Mouse (Mus musculus): ENCODE results near the gene Tfrc. TPM values are rescaled to one million over a fixed set of nuclear protein-coding genes. Genes with fewer than 3 reads are reported as not detected.
A peak's percentile ranks its signal among the peaks of the same experiment; 100 is the strongest.
"Not testable (repeated sequence)": the region's sequence is repeated elsewhere in the genome, so short reads cannot be mapped to it uniquely, and the experiment has no call there.

Tfrc gene
- polyA plus RNA-seq, 1 experiment from 2014 or later = 48.6 TPM

- Histone ChIP-seq H3K4me2 (replicated peaks) (no peak overlapping the region), H3K27me3 (replicated peaks) (no peaks in the 10 kb centered on the region), H3K4me1 (peaks cover 9% of the 10 kb centered on the region), H3K9me3 (no peaks in the 10 kb centered on the region), H3K27ac (no peak overlapping the region), H3K4me3 (no peak overlapping the region), H3K36me3 (peaks cover 28% of the 10 kb centered on the region), H3K9ac (no peak overlapping the region)
- 70% methylated on average over 4 of the region's 4 CpGs for WGBS
- ATAC-seq (ENCODE audit: low FRiP score, low read depth) = no peak
Observed at GRCm38 (mm10) chr16:32614047-32614446, 5.3 kb downstream of the Tfrc start.

GRCm38 (mm10) chr16:32618946-32619345, 10.2 kb downstream of the Tfrc start:
- 100% methylated on average over 1 of the region's 1 CpGs for WGBS
- Histone ChIP-seq H3K4me2 (replicated peaks) (no peak overlapping the region), H3K9ac (no peak overlapping the region), H3K9me3 (no peaks in the 10 kb centered on the region), H3K4me3 (no peak overlapping the region), H3K27me3 (replicated peaks) (no peaks in the 10 kb centered on the region), H3K27ac (no peak overlapping the region), H3K4me1 (no peaks in the 10 kb centered on the region), H3K36me3 (peaks cover 64% of the 10 kb centered on the region)
- no peak for ATAC-seq (ENCODE audit: low FRiP score, low read depth)

GRCm38 (mm10) chr16:32628140-32628539, 19.4 kb downstream of the Tfrc start:
- 93% methylated on average over 8 of the region's 8 CpGs for WGBS
- no peak for ATAC-seq (ENCODE audit: low FRiP score, low read depth)
- no peaks in the 10 kb centered on the region for H3K4me1 ChIP-seq
- peaks cover 68% of the 10 kb centered on the region for H3K36me3 ChIP-seq
- no peaks in the 10 kb centered on the region for H3K27me3 ChIP-seq (replicated peaks)
- H3K27ac ChIP-seq = no peak overlapping the region
- H3K4me2 ChIP-seq (replicated peaks) = no peak overlapping the region
- H3K9me3 ChIP-seq = no peaks in the 10 kb centered on the region
- H3K4me3 ChIP-seq = no peak overlapping the region
- no peak overlapping the region for H3K9ac ChIP-seq

GRCm38 (mm10) chr16:32632328-32632824, 23.7 kb downstream of the Tfrc start:
- ATAC-seq (ENCODE audit: low FRiP score, low read depth) = no peak
- no peak overlapping the region for H3K27ac ChIP-seq
- H3K9me3 ChIP-seq = no peaks in the 10 kb centered on the region
- no peak overlapping the region for H3K4me2 ChIP-seq (replicated peaks)
- H3K36me3 ChIP-seq = peaks cover 35% of the 10 kb centered on the region
- WGBS = 87% methylated on average over 4 of the region's 4 CpGs
- no peaks in the 10 kb centered on the region for H3K27me3 ChIP-seq (replicated peaks)
- H3K4me1 ChIP-seq = no peaks in the 10 kb centered on the region
- no peak overlapping the region for H3K4me3 ChIP-seq
- H3K9ac ChIP-seq = no peak overlapping the region

DNA sequence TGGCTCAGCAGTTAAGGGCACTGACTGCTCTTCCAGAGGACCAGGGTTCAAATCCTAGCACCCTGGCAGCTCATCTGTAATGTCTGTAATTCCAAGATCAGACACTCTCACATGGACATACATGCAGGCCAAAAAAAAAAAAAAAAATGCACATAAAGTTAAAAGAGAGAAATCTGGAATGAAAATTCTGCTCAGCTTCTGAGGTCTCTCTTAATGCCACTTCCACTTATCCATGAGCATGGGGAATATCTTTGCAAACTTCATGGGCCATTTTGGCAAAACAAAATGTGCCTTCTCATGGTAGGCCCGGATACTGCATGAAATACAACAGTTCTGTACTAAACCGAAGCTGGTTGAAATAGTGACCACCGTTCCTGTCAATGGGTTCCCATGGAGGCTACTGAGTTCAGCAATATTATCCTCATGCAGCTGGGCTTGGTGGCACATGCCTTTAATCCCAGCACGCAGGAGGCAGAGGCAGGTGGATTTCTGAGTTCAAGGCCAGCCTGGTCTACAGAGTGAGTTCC, 24.8 kb downstream of the Tfrc start:
- H3K36me3 ChIP-seq = peaks cover 25% of the 10 kb centered on the region
- no peaks in the 10 kb centered on the region for H3K27me3 ChIP-seq (replicated peaks)
- no peak overlapping the region for H3K4me3 ChIP-seq
- no peaks in the 10 kb centered on the region for H3K9me3 ChIP-seq
- H3K27ac ChIP-seq = no peak overlapping the region
- H3K4me1 ChIP-seq = no peaks in the 10 kb centered on the region
- H3K4me2 ChIP-seq (replicated peaks) = no peak overlapping the region
- H3K9ac ChIP-seq = no peak overlapping the region
- 88% methylated on average over 4 of the region's 4 CpGs for WGBS
- ATAC-seq (ENCODE audit: low FRiP score, low read depth) = no peak

DNA sequence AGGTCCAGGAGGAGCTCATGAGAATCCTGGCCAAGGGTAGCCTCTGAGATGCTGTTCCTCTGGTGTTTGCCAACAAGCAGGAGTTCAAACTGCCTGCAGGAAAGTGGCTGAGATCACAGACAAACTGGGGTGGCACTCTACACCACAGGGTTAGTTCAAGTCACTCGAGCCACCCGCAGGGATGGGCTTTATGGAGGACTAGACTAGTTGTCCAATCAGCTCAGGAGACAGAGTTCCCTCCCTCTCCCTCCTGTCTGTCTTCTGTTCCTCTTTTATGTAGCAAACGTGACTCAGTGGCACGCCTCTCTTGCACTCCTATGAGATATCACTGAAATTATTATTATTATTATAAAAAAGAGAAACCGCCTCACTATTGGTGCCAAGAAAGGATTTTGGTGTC, 25.5 kb downstream of the Tfrc start:
- Histone ChIP-seq H3K9me3 (no peaks in the 10 kb centered on the region), H3K9ac (no peak overlapping the region), H3K4me2 (replicated peaks) (no peak overlapping the region), H3K4me3 (no peak overlapping the region), H3K4me1 (no peaks in the 10 kb centered on the region), H3K27ac (no peak overlapping the region), H3K36me3 (peaks cover 20% of the 10 kb centered on the region), H3K27me3 (replicated peaks) (no peaks in the 10 kb centered on the region)
- no peak for ATAC-seq (ENCODE audit: low FRiP score, low read depth)
- 79% methylated on average over 5 of the region's 5 CpGs for WGBS

GRCm38 (mm10) chr16:32635314-32635713, 26.6 kb downstream of the Tfrc start:
- Histone ChIP-seq H3K27me3 (replicated peaks) (no peaks in the 10 kb centered on the region), H3K4me1 (no peaks in the 10 kb centered on the region), H3K4me3 (no peak overlapping the region), H3K4me2 (replicated peaks) (no peak overlapping the region), H3K36me3 (peaks cover 9% of the 10 kb centered on the region; the same call in 1 of the 2 replicates), H3K9me3 (no peaks in the 10 kb centered on the region), H3K27ac (no peak overlapping the region), H3K9ac (no peak overlapping the region)
- ATAC-seq (ENCODE audit: low FRiP score, low read depth) = no peak
- WGBS = 81% methylated on average over 3 of the region's 3 CpGs

- Histone ChIP-seq H3K36me3 (peaks cover 4% of the 10 kb centered on the region; the same call in 1 of the 2 replicates), H3K27me3 (replicated peaks) (no peaks in the 10 kb centered on the region), H3K4me1 (no peaks in the 10 kb centered on the region), H3K9ac (no peak overlapping the region), H3K27ac (no peak overlapping the region), H3K9me3 (no peaks in the 10 kb centered on the region), H3K4me3 (no peak overlapping the region), H3K4me2 (replicated peaks) (no peak overlapping the region)
- 89% methylated on average over 3 of the region's 3 CpGs for WGBS
- ATAC-seq (ENCODE audit: low FRiP score, low read depth) = no peak
Observed at GRCm38 (mm10) chr16:32636331-32636730, 27.6 kb downstream of the Tfrc start.

GRCm38 (mm10) chr16:32636871-32637521, 28.3 kb downstream of the Tfrc start:
- 29% methylated on average over 6 of the region's 6 CpGs for WGBS
- H3K36me3 ChIP-seq = peaks cover 4% of the 10 kb centered on the region; the same call in 1 of the 2 replicates
- H3K9ac ChIP-seq = no peak overlapping the region
- ATAC-seq (ENCODE audit: low FRiP score, low read depth) = no peak
- H3K27ac ChIP-seq = no peak overlapping the region
- no peaks in the 10 kb centered on the region for H3K27me3 ChIP-seq (replicated peaks)
- H3K4me1 ChIP-seq = no peaks in the 10 kb centered on the region; the same call in 1 of the 2 replicates
- H3K4me3 ChIP-seq = no peak overlapping the region
- H3K9me3 ChIP-seq = no peaks in the 10 kb centered on the region
- H3K4me2 ChIP-seq (replicated peaks) = no peak overlapping the region

- H3K36me3 ChIP-seq = no peaks in the 10 kb centered on the region
- 11% methylated on average over 8 of the region's 8 CpGs for WGBS
- no peak overlapping the region for H3K9ac ChIP-seq
- H3K9me3 ChIP-seq = no peaks in the 10 kb centered on the region
- H3K4me2 ChIP-seq (replicated peaks) = no peak overlapping the region
- H3K27me3 ChIP-seq (replicated peaks) = no peaks in the 10 kb centered on the region
- no peaks in the 10 kb centered on the region; the same call in 1 of the 2 replicates for H3K4me1 ChIP-seq
- H3K27ac ChIP-seq = no peak overlapping the region
- no peak overlapping the region for H3K4me3 ChIP-seq
- peak; percentile 48; the same call in 1 of the 2 replicates for ATAC-seq (ENCODE audit: low FRiP score, low read depth)
Observed at GRCm38 (mm10) chr16:32638476-32638875, 29.8 kb downstream of the Tfrc start.

DNA sequence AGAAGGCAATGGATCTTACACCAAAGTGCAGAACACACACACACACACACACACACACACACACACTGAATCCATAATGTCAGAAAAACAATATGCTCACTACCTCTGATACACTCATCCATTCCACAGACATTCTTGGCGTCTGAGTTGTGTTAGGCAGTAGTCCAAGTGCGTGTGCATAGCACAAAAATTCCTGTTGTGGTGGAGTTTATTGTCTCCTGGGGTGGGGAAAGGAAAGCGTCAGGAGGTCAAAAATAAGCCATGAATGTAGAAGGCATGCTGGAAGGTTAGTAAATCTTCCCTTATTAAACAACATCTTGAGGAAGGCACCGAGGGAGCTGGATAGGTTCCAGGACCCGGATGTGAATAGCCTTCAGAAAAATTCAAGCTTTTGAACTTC, 31.4 kb downstream of the Tfrc start:
- Histone ChIP-seq H3K27ac (no peak overlapping the region), H3K27me3 (replicated peaks) (no peaks in the 10 kb centered on the region), H3K4me3 (no peak overlapping the region), H3K9me3 (no peaks in the 10 kb centered on the region), H3K4me2 (replicated peaks) (no peak overlapping the region), H3K9ac (no peak overlapping the region), H3K4me1 (peaks cover 8% of the 10 kb centered on the region), H3K36me3 (no peaks in the 10 kb centered on the region)
- no peak for ATAC-seq (ENCODE audit: low FRiP score, low read depth)
- 84% methylated on average over 5 of the region's 5 CpGs for WGBS

DNA sequence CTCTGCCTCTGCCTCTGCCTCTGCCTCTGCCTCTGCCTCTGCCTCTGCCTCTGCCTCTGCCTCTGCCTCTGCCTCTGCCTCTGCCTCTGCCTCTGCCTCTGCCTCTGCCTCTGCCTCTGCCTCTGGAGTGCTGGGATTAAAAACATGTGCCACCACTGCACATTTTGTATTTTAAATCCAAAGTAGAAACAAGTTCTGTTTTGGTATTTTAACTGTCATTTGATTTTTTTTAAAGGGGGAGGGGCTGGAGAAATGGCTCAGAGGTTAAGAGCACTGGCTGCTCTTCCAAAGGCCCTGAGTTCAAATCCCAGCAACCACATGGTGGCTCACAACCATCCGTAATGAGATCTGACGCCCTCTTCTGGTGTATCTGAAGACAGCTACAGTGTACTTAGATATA, 32.0 kb downstream of the Tfrc start:
- ATAC-seq (ENCODE audit: low FRiP score, low read depth) = not testable (repeated sequence)
- WGBS = 75% methylated on average over 2 of the region's 2 CpGs

More for the DNA sequence above, 32.0 kb downstream of the Tfrc start:
- H3K9me3 ChIP-seq; H3K27ac ChIP-seq; H3K27me3 ChIP-seq (replicated peaks); H3K36me3 ChIP-seq; H3K9ac ChIP-seq; H3K4me2 ChIP-seq (replicated peaks); H3K4me3 ChIP-seq: not testable (repeated sequence)
- H3K4me1 ChIP-seq = peaks cover 14% of the 10 kb centered on the region

All from neural tube, embryonic 12.5 days (tissue).